Mouse (Mus musculus) cerebellum, postnatal 4 days (tissue): ENCODE measurements at regions not wholly inside any gene's neighbourhood (a gene's known extent, or its start where the extent isn't known, plus 50 kb on each side); places are given as distances from the start of the nearest gene placed in this dataset.
"Not testable (repeated sequence)": the region's sequence is repeated elsewhere in the genome, so short reads cannot be mapped to it uniquely, and the experiment has no call there.

Experiments
- DNase-seq, 2 experiments: peaks; one replicate each; pipeline ENCODE4 v3.0.0; 2022; ENCODE audit warnings: low spot score in 2 of 2, mixed read lengths in 1 of 2

- no peak for DNase-seq
Measured at GRCm38 (mm10) chr4:143055371-143055770, 157.4 kb downstream of the Prdm2 start.

- DNase-seq: no peak
Measured at GRCm38 (mm10) chr4:143053029-143053428, 159.8 kb downstream of the Prdm2 start.

- DNase-seq: no peak
Measured at GRCm38 (mm10) chr4:143051205-143051604, 161.6 kb downstream of the Prdm2 start.

GRCm38 (mm10) chr4:143045245-143045644 lies 167.6 kb downstream of the Prdm2 start:
- DNase-seq: no peak

- DNase-seq: peak in 1 of 2 experiments; percentile 37
Measured at GRCm38 (mm10) chr4:143042806-143043205, 170.0 kb downstream of the Prdm2 start.

- no peak for DNase-seq
Measured at GRCm38 (mm10) chr4:143038626-143039025, 174.2 kb downstream of the Prdm2 start.

GRCm38 (mm10) chr4:143036704-143037103 lies 176.1 kb downstream of the Prdm2 start:
- DNase-seq: no peak

GRCm38 (mm10) chr4:143035089-143035488 lies 177.7 kb downstream of the Prdm2 start:
- not testable (repeated sequence) for DNase-seq

- DNase-seq: not testable (repeated sequence)
Measured at GRCm38 (mm10) chr4:143034324-143034723, 178.5 kb downstream of the Prdm2 start.

GRCm38 (mm10) chr4:143029813-143030212 lies 183.0 kb downstream of the Prdm2 start:
- not testable (repeated sequence) for DNase-seq

- peak; percentile 43 to 68 for DNase-seq
Measured at GRCm38 (mm10) chr4:143027292-143027691, 185.5 kb downstream of the Prdm2 start.

GRCm38 (mm10) chr4:143021242-143021881 lies 191.4 kb downstream of the Prdm2 start:
- peak; percentile 69 to 79 for DNase-seq

- DNase-seq: peak in 1 of 2 experiments; percentile 36
Measured at GRCm38 (mm10) chr4:143020658-143021057, 192.1 kb downstream of the Prdm2 start.

- no peak for DNase-seq
Measured at GRCm38 (mm10) chr4:143012900-143013299, 199.9 kb downstream of the Prdm2 start.

GRCm38 (mm10) chr4:143001961-143002360 lies 210.8 kb downstream of the Prdm2 start:
- no peak for DNase-seq

- DNase-seq: no peak
Measured at GRCm38 (mm10) chr4:143001486-143001885, 211.3 kb downstream of the Prdm2 start.

GRCm38 (mm10) chr4:142996406-142996805 lies 216.4 kb downstream of the Prdm2 start:
- DNase-seq: no peak

GRCm38 (mm10) chr4:142991401-142991800 lies 221.4 kb downstream of the Prdm2 start:
- no peak for DNase-seq

- DNase-seq: no peak
Measured at GRCm38 (mm10) chr4:142989175-142989574, 223.6 kb downstream of the Prdm2 start.

- DNase-seq: no peak
Measured at GRCm38 (mm10) chr4:142983295-142983624, 229.5 kb downstream of the Prdm2 start.

GRCm38 (mm10) chr4:142982585-142983294 lies 230.1 kb downstream of the Prdm2 start:
- DNase-seq: no peak

GRCm38 (mm10) chr4:142975620-142976019 lies 237.2 kb downstream of the Prdm2 start:
- DNase-seq: no peak

GRCm38 (mm10) chr4:142970040-142970439 lies 242.8 kb downstream of the Prdm2 start:
- no peak for DNase-seq
